Mouse (Mus musculus): Measurements from ENCODE around the gene Rmi1. TPM values are rescaled to one million over a fixed set of nuclear protein-coding genes. Genes with fewer than 3 reads are reported as not detected.
"Not testable (repeated sequence)": the region's sequence is repeated elsewhere in the genome, so short reads cannot be mapped to it uniquely, and the experiment has no call there.

The Rmi1 gene
- total RNA-seq, 2 experiments from 2014 or later = 17.7 to 38.1 TPM

GRCm38 (mm10) chr13:58400576-58400975 is 1.5 kb upstream of the Rmi1 start:
- ATAC-seq (replicated peaks; ENCODE audit: poor library complexity) = no peak

- peak; percentile 33 for ATAC-seq (replicated peaks; ENCODE audit: poor library complexity)
Measured at GRCm38 (mm10) chr13:58401135-58402002, 679 bp upstream of the Rmi1 start.

- ATAC-seq (replicated peaks; ENCODE audit: poor library complexity) = no peak
Measured at GRCm38 (mm10) chr13:58402744-58403110, 679 bp downstream of the Rmi1 start.

- ATAC-seq (replicated peaks; ENCODE audit: poor library complexity) = not testable (repeated sequence)
Measured at GRCm38 (mm10) chr13:58403243-58403642, 1.2 kb downstream of the Rmi1 start, which contains the start of gene Hnrnpk. TSS of gene Hnrnpk (minus strand) at chr13:58403343.

GRCm38 (mm10) chr13:58411073-58411472 is 9.0 kb downstream of the Rmi1 start:
- no peak for ATAC-seq (replicated peaks; ENCODE audit: poor library complexity)

- no peak for ATAC-seq (replicated peaks; ENCODE audit: poor library complexity)
Measured at GRCm38 (mm10) chr13:58415374-58415773, 13.3 kb downstream of the Rmi1 start.

- no peak for ATAC-seq (replicated peaks; ENCODE audit: poor library complexity)
Measured at GRCm38 (mm10) chr13:58415838-58416237, 13.8 kb downstream of the Rmi1 start.

- no peak for ATAC-seq (replicated peaks; ENCODE audit: poor library complexity)
Measured at GRCm38 (mm10) chr13:58418656-58419055, 16.6 kb downstream of the Rmi1 start.

- ATAC-seq (replicated peaks; ENCODE audit: poor library complexity) = no peak
Measured at GRCm38 (mm10) chr13:58419266-58419665, 17.2 kb downstream of the Rmi1 start.

- ATAC-seq (replicated peaks; ENCODE audit: poor library complexity) = no peak
Measured at GRCm38 (mm10) chr13:58421026-58421425, 19.0 kb downstream of the Rmi1 start.

GRCm38 (mm10) chr13:58422242-58422641 is 20.2 kb downstream of the Rmi1 start:
- no peak for ATAC-seq (replicated peaks; ENCODE audit: poor library complexity)

GRCm38 (mm10) chr13:58423061-58423660 is 21.1 kb downstream of the Rmi1 start:
- no peak for ATAC-seq (replicated peaks; ENCODE audit: poor library complexity)

- no peak for ATAC-seq (replicated peaks; ENCODE audit: poor library complexity)
Measured at GRCm38 (mm10) chr13:58439716-58440115, 37.7 kb downstream of the Rmi1 start.

- no peak for ATAC-seq (replicated peaks; ENCODE audit: poor library complexity)
Measured at GRCm38 (mm10) chr13:58443326-58443725, 41.3 kb downstream of the Rmi1 start.

- ATAC-seq (replicated peaks; ENCODE audit: poor library complexity) = peak; percentile 99
Measured at GRCm38 (mm10) chr13:58443787-58444186, 41.7 kb downstream of the Rmi1 start.

- no peak for ATAC-seq (replicated peaks; ENCODE audit: poor library complexity)
Measured at GRCm38 (mm10) chr13:58446541-58446940, 44.5 kb downstream of the Rmi1 start.

- ATAC-seq (replicated peaks; ENCODE audit: poor library complexity) = no peak
Measured at GRCm38 (mm10) chr13:58450459-58451182, 48.6 kb downstream of the Rmi1 start.

- ATAC-seq (replicated peaks; ENCODE audit: poor library complexity) = no peak
Measured at GRCm38 (mm10) chr13:58452246-58452645, 50.2 kb downstream of the Rmi1 start.

GRCm38 (mm10) chr13:58452651-58453413 is 50.8 kb downstream of the Rmi1 start:
- ATAC-seq (replicated peaks; ENCODE audit: poor library complexity) = no peak

- ATAC-seq (replicated peaks; ENCODE audit: poor library complexity) = no peak
Measured at GRCm38 (mm10) chr13:58453541-58453940, 51.5 kb downstream of the Rmi1 start.

GRCm38 (mm10) chr13:58456547-58456946 is 54.5 kb downstream of the Rmi1 start:
- no peak for ATAC-seq (replicated peaks; ENCODE audit: poor library complexity)
